Mouse (Mus musculus) ES-Bruce4 (cell line): Measurements from ENCODE around the gene Fig4. TPM values are rescaled to one million over a fixed set of nuclear protein-coding genes. Genes with fewer than 3 reads are reported as not detected.

Experiments
- H3K27ac ChIP-seq: 2 replicates; pipeline ENCODE4 v1.5.1; 2012; ENCODE audit warnings: low read length, inconsistent platforms; ENCODE audit not compliant: insufficient read depth
- H3K27me3 ChIP-seq: 2 replicates; pipeline ENCODE4 v1.6.1; 2012; ENCODE audit warnings: mild to moderate bottlenecking, low read length, inconsistent platforms; ENCODE audit not compliant: control insufficient read depth, poor library complexity, insufficient read depth, severe bottlenecking
- H3K36me3 ChIP-seq: 2 replicates; pipeline ENCODE4 v1.6.1; 2012; ENCODE audit warnings: inconsistent platforms, mild to moderate bottlenecking, low read length, moderate library complexity; ENCODE audit not compliant: control insufficient read depth, poor library complexity, insufficient read depth, severe bottlenecking
- H3K4me1 ChIP-seq: one replicate; pipeline ENCODE4 v1.8.1; 2011; ENCODE audit warnings: low read length; ENCODE audit not compliant: control insufficient read depth, insufficient read depth
- H3K4me3 ChIP-seq: 2 replicates; pipeline ENCODE4 v1.5.1; 2011; ENCODE audit warnings: low read depth, mild to moderate bottlenecking, low read length
- H3K9ac ChIP-seq: 2 replicates; pipeline ENCODE4 v1.6.1; 2012; ENCODE audit warnings: low read depth, mild to moderate bottlenecking, inconsistent platforms; ENCODE audit not compliant: poor library complexity, severe bottlenecking
- H3K9me3 ChIP-seq: replicated peaks from 2 replicates; pipeline ENCODE4 v1.6.1; 2012; ENCODE audit warnings: mild to moderate bottlenecking, low read length, inconsistent platforms; ENCODE audit not compliant: control insufficient read depth, poor library complexity, insufficient read depth, severe bottlenecking
- CTCF ChIP-seq: IDR thresholded peaks from one replicate; pipeline ENCODE4 v1.8.1; 2011; ENCODE audit warnings: low read depth, low read length
- EP300 ChIP-seq: IDR thresholded peaks from 2 replicates; pipeline ENCODE4 v1.6.1; 2011; ENCODE audit warnings: low read depth, low read length; ENCODE audit not compliant: insufficient read depth
- POLR2A ChIP-seq: IDR thresholded peaks from one replicate; pipeline ENCODE4 v1.8.1; 2011; ENCODE audit warnings: low read length; ENCODE audit not compliant: insufficient read depth
- polyA plus RNA-seq: library from polyadenylated mRNA; stranded (reverse); fragments of >200 nt; gene quantifications from 2 replicates; pipeline ENCODE4 v1.2.4, GENCODE M21; 2011; ENCODE audit warnings: low read depth; ENCODE audit not compliant: missing spikeins, insufficient read depth, insufficient read length

Gene Fig4
- polyA plus RNA-seq: 22.0 and 23.6 TPM in 2 replicates

DNA sequence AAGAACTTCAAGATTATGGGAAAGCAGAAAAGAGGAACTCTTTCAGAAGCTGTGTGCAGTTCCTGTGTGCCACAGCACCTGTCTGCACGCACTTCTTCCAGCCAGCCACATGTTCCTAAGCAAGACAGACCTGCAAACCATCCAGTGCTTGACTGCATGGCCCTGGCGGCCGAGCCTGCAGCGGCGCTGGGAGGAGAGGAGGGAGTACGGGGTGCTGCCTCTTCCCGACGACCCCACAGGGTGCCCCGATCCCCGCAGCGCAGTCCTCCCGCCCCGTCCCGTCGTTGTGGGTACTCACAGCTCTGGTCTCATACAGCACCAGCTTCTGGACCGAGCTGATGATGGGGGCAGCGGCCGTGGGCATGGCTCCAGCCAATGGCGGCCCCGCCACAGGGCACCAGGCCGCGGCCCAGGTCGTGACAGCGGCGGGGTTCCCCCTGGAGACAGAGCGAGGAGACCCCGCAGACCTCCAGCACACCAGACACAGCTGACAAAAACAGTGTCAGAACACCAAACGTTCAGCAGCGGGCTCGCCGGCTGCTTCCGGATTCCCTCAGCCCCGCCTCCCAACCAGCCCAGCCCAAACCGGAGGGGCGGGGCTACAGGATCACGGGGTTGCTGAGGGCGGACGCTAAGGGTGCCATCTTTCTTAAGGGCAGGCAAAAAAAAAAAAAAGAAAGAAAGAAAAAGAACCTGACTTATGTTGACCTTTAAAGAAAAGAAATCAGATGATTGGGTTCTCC lies at the start of gene Fig4:
Gene Fig4 (minus strand): TSS at position 572 of the 743 bp plus-strand sequence.
- H3K9ac ChIP-seq: peak within 1 kb of the TSS; percentile 51
- H3K27ac ChIP-seq: peak within 1 kb of the TSS; percentile 26; the same call in 1 of the 2 replicates
- H3K36me3 ChIP-seq: no peaks in the 10 kb centered on the region
- H3K4me1 ChIP-seq: peaks cover 3% of the 10 kb centered on the region
- TF ChIP-seq POLR2A (peak; percentile 36), CTCF (no peak)
- H3K4me3 ChIP-seq: peak within 1 kb of the TSS; percentile 72
- no peaks in the 10 kb centered on the region for H3K27me3 ChIP-seq
- H3K9me3 ChIP-seq: peaks cover 3% of the 10 kb centered on the region

DNA sequence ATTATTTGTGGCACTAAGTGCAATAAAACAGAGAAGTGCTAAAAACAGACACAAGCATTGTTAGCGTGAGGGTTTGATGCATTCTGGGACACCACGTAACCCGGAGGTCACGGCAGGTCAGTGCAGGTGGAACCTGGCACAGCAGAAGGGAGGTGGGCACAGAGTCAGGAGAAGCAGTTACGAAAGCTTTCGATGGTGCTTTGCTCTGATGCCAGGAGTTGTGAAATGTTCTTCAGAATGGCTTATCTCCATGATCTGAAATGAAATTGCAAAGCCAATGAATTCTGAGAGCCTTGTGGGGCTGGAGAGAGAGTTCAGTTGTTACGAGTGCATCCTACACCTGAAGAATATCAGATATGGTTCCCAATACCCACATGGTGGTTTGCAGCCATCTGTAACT lies 38.3 kb upstream of the Fig4 start:
- no peak overlapping the region for H3K9ac ChIP-seq
- TF ChIP-seq EP300 (no peak), CTCF (no peak), POLR2A (no peak)
- H3K4me3 ChIP-seq: no peak overlapping the region
- no peak overlapping the region for H3K27ac ChIP-seq
- no peaks in the 10 kb centered on the region for H3K4me1 ChIP-seq
- 0 out of 2 replicates have a peak, but pooled peaks cover 3% of the 10 kb centered on the region for H3K9me3 ChIP-seq
- H3K27me3 ChIP-seq: no peaks in the 10 kb centered on the region
- no peaks in the 10 kb centered on the region for H3K36me3 ChIP-seq

GRCm38 (mm10) chr10:41332533-41333043 lies 29.5 kb upstream of the Fig4 start:
- H3K9me3 ChIP-seq: no peaks in the 10 kb centered on the region; the same call in 1 of the 2 replicates
- no peak overlapping the region for H3K4me3 ChIP-seq
- H3K4me1 ChIP-seq: no peaks in the 10 kb centered on the region
- no peaks in the 10 kb centered on the region for H3K27me3 ChIP-seq
- no peaks in the 10 kb centered on the region for H3K36me3 ChIP-seq
- no peak for TF ChIP-seq POLR2A
- no peak for TF ChIP-seq EP300
- no peak for TF ChIP-seq CTCF
- H3K27ac ChIP-seq: no peak overlapping the region
- no peak overlapping the region for H3K9ac ChIP-seq

GRCm38 (mm10) chr10:41315866-41316265 lies 12.8 kb upstream of the Fig4 start:
- TF ChIP-seq POLR2A: no peak
- TF ChIP-seq CTCF: no peak
- TF ChIP-seq EP300: no peak
- H3K9ac ChIP-seq: no peak overlapping the region
- no peaks in the 10 kb centered on the region for H3K36me3 ChIP-seq
- H3K27ac ChIP-seq: no peak overlapping the region
- no peaks in the 10 kb centered on the region for H3K4me1 ChIP-seq
- no peak overlapping the region for H3K4me3 ChIP-seq
- no peaks in the 10 kb centered on the region for H3K27me3 ChIP-seq
- H3K9me3 ChIP-seq: no peaks in the 10 kb centered on the region

DNA sequence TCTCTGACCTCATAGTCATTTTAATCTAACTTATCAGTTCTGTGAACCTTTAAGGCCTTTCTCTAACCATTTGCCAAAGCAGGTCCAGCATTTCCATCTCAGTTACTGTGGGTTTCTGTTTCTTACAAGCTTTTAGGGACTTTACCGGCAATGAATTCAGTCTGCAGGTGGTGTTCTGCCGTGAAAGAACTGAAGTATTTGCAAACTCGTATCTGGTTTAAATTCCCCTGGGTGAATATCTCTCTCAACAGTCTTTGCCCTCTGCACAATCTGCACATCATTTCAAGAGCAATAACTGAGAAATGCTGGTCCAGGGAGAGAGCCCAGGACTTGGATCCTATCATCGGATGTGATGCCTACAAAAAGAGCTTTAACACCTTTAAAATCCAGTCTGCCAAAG lies 5.1 kb upstream of the Fig4 start:
- Histone ChIP-seq H3K27ac (no peak overlapping the region), H3K36me3 (no peaks in the 10 kb centered on the region), H3K4me3 (no peak overlapping the region), H3K9ac (no peak overlapping the region), H3K4me1 (peaks cover 3% of the 10 kb centered on the region), H3K9me3 (peaks cover 6% of the 10 kb centered on the region), H3K27me3 (no peaks in the 10 kb centered on the region)
- TF ChIP-seq CTCF (no peak), POLR2A (no peak), EP300 (no peak)

DNA sequence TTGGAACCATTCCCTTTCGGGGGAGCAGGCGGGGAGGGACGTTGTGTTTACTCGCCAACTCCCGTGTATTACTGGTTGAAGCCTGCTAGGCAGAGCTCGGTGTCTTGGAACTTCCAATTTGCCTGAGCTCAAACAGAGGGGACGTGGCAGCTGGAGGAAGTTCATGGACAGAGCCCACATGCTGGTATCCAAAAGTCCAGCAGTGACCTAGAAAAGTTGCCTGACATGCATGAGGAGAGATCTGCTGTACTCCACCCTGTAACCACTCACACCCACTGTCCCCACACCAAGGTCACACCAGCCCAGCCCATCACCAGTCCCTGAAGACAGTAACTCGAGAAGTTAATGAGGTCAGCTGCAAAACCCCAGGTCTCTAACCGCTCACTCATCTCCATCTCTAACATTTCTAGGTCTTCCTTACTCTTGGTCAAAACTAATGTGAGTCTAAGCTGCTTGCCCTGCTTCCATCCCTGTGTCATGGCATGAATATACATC lies 1.9 kb upstream of the Fig4 start:
- no peak overlapping the region for H3K9ac ChIP-seq
- H3K4me3 ChIP-seq: no peak overlapping the region
- H3K36me3 ChIP-seq: no peaks in the 10 kb centered on the region
- H3K27ac ChIP-seq: no peak overlapping the region
- no peaks in the 10 kb centered on the region for H3K27me3 ChIP-seq
- H3K9me3 ChIP-seq: peaks cover 6% of the 10 kb centered on the region
- TF ChIP-seq EP300: no peak
- no peak for TF ChIP-seq CTCF
- TF ChIP-seq POLR2A: no peak
- peaks cover 3% of the 10 kb centered on the region for H3K4me1 ChIP-seq
